Mouse (Mus musculus) embryonic facial prominence, embryonic 11.5 days (tissue): ENCODE measurements around the gene Ilf3. TPM values are rescaled to one million over a fixed set of nuclear protein-coding genes. Genes with fewer than 3 reads are reported as not detected.
A peak's percentile ranks its signal among the peaks of the same experiment; 100 is the strongest.

Source experiments
- ATAC-seq: fragments of 200-750 bp; cut with Nextera tagmentation; replicated peaks from 2 replicates; pipeline ENCODE4 v1.8.0; 2017; ENCODE audit warnings: low read depth; ENCODE audit not compliant: insufficient number of reproducible peaks, low FRiP score, low TSS enrichment
- DNase-seq: peaks from one replicate; pipeline ENCODE4 v3.0.0-alpha.2; 2015; ENCODE audit warnings: low spot score
- H3K27ac ChIP-seq: fragments of 300-500 bp; sonication (generic); replicated peaks from 2 replicates; pipeline ENCODE4 v1.5.1; 2014; ENCODE audit warnings: mild to moderate bottlenecking, low read depth, low read length, control low read depth
- H3K27me3 ChIP-seq: fragments of 300-500 bp; sonication (generic); 2 replicates; pipeline ENCODE4 v1.6.1; 2014; ENCODE audit warnings: mild to moderate bottlenecking, low read length, moderate library complexity, mixed read lengths; ENCODE audit not compliant: control insufficient read depth, insufficient read depth
- H3K36me3 ChIP-seq: fragments of 300-500 bp; sonication (generic); replicated peaks from 2 replicates; pipeline ENCODE4 v1.6.1; 2014; ENCODE audit warnings: low read depth, mild to moderate bottlenecking, low read length, moderate library complexity, mixed read lengths; ENCODE audit not compliant: control insufficient read depth, insufficient read depth
- H3K4me1 ChIP-seq: fragments of 300-500 bp; sonication (generic); 2 replicates; pipeline ENCODE4 v1.6.1; 2014; ENCODE audit warnings: low read length, mixed read lengths; ENCODE audit not compliant: control insufficient read depth, insufficient read depth
- H3K4me2 ChIP-seq: fragments of 300-500 bp; sonication (generic); 2 replicates; pipeline ENCODE4 v1.6.1; 2014; ENCODE audit warnings: low read depth, mild to moderate bottlenecking, control low read depth, low read length, moderate library complexity
- H3K4me3 ChIP-seq: fragments of 300-500 bp; sonication (generic); 2 replicates; pipeline ENCODE4 v1.5.1; 2014; ENCODE audit warnings: low read depth, low read length, control low read depth
- H3K9ac ChIP-seq: fragments of 300-500 bp; sonication (generic); replicated peaks from 2 replicates; pipeline ENCODE4 v1.6.1; 2014; ENCODE audit warnings: mild to moderate bottlenecking, control low read depth, low read length
- H3K9me3 ChIP-seq: fragments of 300-500 bp; sonication (generic); replicated peaks from 2 replicates; pipeline ENCODE4 v1.6.1; 2016; ENCODE audit warnings: mild to moderate bottlenecking, low read length, inconsistent platforms, mixed read lengths; ENCODE audit not compliant: control insufficient read depth
- WGBS: fragments of 180-500 bp; shearing (Covaris S2); extraction: QIAGEN DNeasy Blood & Tissue Kit; methylation state at CpG from one replicate; pipeline ENCODE4 v1.1.7; 2014; 5-methylcytosine and 5-hydroxymethylcytosine counted together
- polyA plus RNA-seq: library from polyadenylated mRNA; unstranded; fragments of >200 nt; fragmentation: Nextera tagmentation; extraction: Ambion mirVana; gene quantifications from 2 replicates; pipeline ENCODE4 v1.2.1, GENCODE M21; 2014

Gene Ilf3
- polyA plus RNA-seq, 1 experiment from 2014 or later: 256 TPM

GRCm38 (mm10) chr9:21366541-21367220 is 990 bp upstream of the Ilf3 start:
- Histone ChIP-seq H3K36me3 (0 out of 2 replicates have a peak, but pooled peaks cover 3% of the 10 kb centered on the region), H3K9me3 (no peaks in the 10 kb centered on the region), H3K9ac (peak overlapping the region; percentile 18; the same call in 1 of the 2 replicates), H3K27ac (no peak overlapping the region), H3K27me3 (no peaks in the 10 kb centered on the region), H3K4me3 (peak overlapping the region; percentile 3; the same call in 1 of the 2 replicates), H3K4me1 (no peaks in the 10 kb centered on the region), H3K4me2 (peak overlapping the region; percentile 23)
- whole genome bisulfite sequencing: 37% methylated on average over 14 of the region's 14 CpGs
- DNase-seq (peak; percentile 69), ATAC-seq (peak; percentile 10)

- Histone ChIP-seq H3K4me1 (no peaks in the 10 kb centered on the region), H3K9me3 (no peaks in the 10 kb centered on the region), H3K27me3 (no peaks in the 10 kb centered on the region), H3K27ac (peak overlapping the region; percentile 87), H3K4me2 (peak overlapping the region; percentile 73), H3K9ac (peak overlapping the region; percentile 95), H3K36me3 (0 out of 2 replicates have a peak, but pooled peaks cover 4% of the 10 kb centered on the region), H3K4me3 (peak overlapping the region; percentile 68)
- under 1% methylated on average over 31 of the region's 38 CpGs for WGBS
- ATAC-seq (peak; percentile 58), DNase-seq (peak; percentile 86)
These were observed 487 bp downstream of the Ilf3 start for GRCm38 (mm10) chr9:21368131-21368584.

GRCm38 (mm10) chr9:21369080-21369479 is 1.4 kb downstream of the Ilf3 start:
- Histone ChIP-seq H3K4me3 (peak overlapping the region; percentile 68), H3K27ac (no peak overlapping the region)
- WGBS: 63% methylated on average over 11 of the region's 11 CpGs

GRCm38 (mm10) chr9:21370876-21371275 is 3.2 kb downstream of the Ilf3 start:
- ATAC-seq: no peak
- 0 out of 2 replicates have a peak, but pooled peaks cover 4% of the 10 kb centered on the region for H3K36me3 ChIP-seq
- H3K4me2 ChIP-seq: no peak overlapping the region
- no peaks in the 10 kb centered on the region for H3K4me1 ChIP-seq
- DNase-seq: no peak
- H3K9me3 ChIP-seq: no peaks in the 10 kb centered on the region
- 93% methylated on average over 2 of the region's 2 CpGs for WGBS
- H3K9ac ChIP-seq: no peak overlapping the region
- H3K27ac ChIP-seq: no peak overlapping the region
- no peaks in the 10 kb centered on the region for H3K27me3 ChIP-seq
- H3K4me3 ChIP-seq: no peak overlapping the region

More at GRCm38 (mm10) chr9:21369080-21369479, 1.4 kb downstream of the Ilf3 start:
- peak overlapping the region; percentile 95 for H3K9ac ChIP-seq
- ATAC-seq (no peak), DNase-seq (no peak)
- H3K4me2 ChIP-seq: peak overlapping the region; percentile 73
- no peaks in the 10 kb centered on the region for H3K4me1 ChIP-seq
- 0 out of 2 replicates have a peak, but pooled peaks cover 4% of the 10 kb centered on the region for H3K36me3 ChIP-seq
- no peaks in the 10 kb centered on the region for H3K9me3 ChIP-seq
- H3K27me3 ChIP-seq: no peaks in the 10 kb centered on the region

DNA sequence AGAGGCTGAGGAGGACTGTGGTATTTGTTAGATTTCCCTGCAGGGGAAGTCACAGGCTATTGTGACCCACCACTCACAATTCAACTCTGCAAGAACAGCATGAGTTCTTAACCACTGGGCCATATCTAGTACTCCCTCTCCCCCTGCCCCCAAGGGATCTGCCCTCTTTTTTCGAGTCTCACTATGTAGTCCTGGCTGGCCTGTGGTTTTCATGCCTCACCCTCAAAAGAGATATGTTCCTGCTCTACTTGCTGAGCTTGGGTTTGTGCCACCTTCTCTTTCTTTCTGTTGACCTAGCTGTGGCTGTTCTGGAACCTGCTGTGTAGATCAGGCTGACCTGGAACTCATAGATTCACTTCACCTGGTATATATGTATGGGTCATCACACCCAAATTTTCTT is 4.8 kb downstream of the Ilf3 start:
- ATAC-seq (no peak), DNase-seq (no peak)
- Histone ChIP-seq H3K27me3 (no peaks in the 10 kb centered on the region), H3K36me3 (0 out of 2 replicates have a peak, but pooled peaks cover 4% of the 10 kb centered on the region), H3K9ac (no peak overlapping the region), H3K9me3 (no peaks in the 10 kb centered on the region), H3K4me2 (no peak overlapping the region), H3K4me3 (no peak overlapping the region), H3K27ac (no peak overlapping the region), H3K4me1 (no peaks in the 10 kb centered on the region)
- WGBS: 86% methylated on average over 1 of the region's 1 CpGs

DNA sequence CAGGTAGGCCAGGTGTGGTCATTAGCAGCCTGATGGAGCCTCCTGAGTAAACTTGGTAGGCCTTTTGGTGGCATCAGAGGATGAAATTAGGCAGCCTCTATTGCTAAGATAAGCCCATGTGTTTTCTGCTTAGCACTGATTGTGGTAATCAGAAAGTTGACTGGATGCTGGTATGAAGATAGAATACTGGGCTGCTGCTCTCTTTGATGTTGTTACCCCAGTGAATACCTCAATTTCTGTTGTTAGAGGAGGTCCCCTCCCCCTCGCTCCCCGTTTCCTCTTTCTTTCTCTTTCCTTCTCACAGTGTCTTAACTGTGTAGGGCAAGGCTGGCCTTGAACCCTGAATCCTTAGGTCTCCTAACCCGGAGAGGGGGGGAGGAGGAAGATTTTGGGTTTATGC is 11.5 kb downstream of the Ilf3 start:
- no peaks in the 10 kb centered on the region for H3K36me3 ChIP-seq
- H3K4me3 ChIP-seq: no peak overlapping the region
- 80% methylated on average over 3 of the region's 3 CpGs for WGBS
- H3K4me2 ChIP-seq: no peak overlapping the region
- H3K27me3 ChIP-seq: no peaks in the 10 kb centered on the region
- no peaks in the 10 kb centered on the region for H3K9me3 ChIP-seq
- DNase-seq (no peak), ATAC-seq (no peak)
- H3K27ac ChIP-seq: no peak overlapping the region
- H3K9ac ChIP-seq: no peak overlapping the region
- H3K4me1 ChIP-seq: no peaks in the 10 kb centered on the region

DNA sequence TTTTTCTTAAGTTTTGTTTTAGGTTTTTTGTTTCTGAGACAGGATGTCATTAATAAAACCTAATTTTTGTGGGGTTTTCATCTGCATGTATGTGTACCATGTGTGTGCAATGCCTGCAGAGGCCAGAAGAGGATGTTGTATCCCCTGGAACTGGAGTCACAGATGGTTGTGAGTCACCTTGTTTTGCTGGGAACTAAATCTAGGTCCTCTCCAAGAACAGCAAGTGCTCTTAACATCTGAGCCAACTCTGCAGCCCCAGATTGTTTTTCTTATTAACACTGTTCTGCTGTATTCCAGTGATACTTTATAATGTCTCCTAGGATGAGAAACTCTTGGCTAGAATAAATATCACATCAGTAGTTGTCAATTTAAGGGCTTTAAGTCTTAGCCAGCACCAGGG is 13.2 kb downstream of the Ilf3 start:
- H3K4me2 ChIP-seq: no peak overlapping the region
- H3K27me3 ChIP-seq: no peaks in the 10 kb centered on the region
- H3K9ac ChIP-seq: no peak overlapping the region
- no peaks in the 10 kb centered on the region for H3K36me3 ChIP-seq
- ATAC-seq (no peak), DNase-seq (no peak)
- H3K27ac ChIP-seq: no peak overlapping the region
- no peaks in the 10 kb centered on the region for H3K4me1 ChIP-seq
- no peaks in the 10 kb centered on the region for H3K9me3 ChIP-seq
- no peak overlapping the region for H3K4me3 ChIP-seq

- no peak overlapping the region for H3K4me2 ChIP-seq
- no peak overlapping the region for H3K4me3 ChIP-seq
- DNase-seq (no peak), ATAC-seq (no peak)
- H3K9me3 ChIP-seq: no peaks in the 10 kb centered on the region
- no peak overlapping the region for H3K27ac ChIP-seq
- no peaks in the 10 kb centered on the region for H3K27me3 ChIP-seq
- no peak overlapping the region for H3K9ac ChIP-seq
- H3K4me1 ChIP-seq: no peaks in the 10 kb centered on the region
- H3K36me3 ChIP-seq: no peaks in the 10 kb centered on the region; the same call in 1 of the 2 replicates
These were observed 16.3 kb downstream of the Ilf3 start for GRCm38 (mm10) chr9:21383966-21384365.
